Mouse (Mus musculus): ENCODE results near the gene Gpr65.

GRCm38 (mm10) chr12:98227037-98227436 lies 41.4 kb upstream of the Gpr65 start:
- TF ChIP-seq CTCF (IDR thresholded peaks at IDR 0.05; ENCODE audit: control insufficient read depth, insufficient read depth, insufficient read length) = no peak
- no peak for TF ChIP-seq FOSL1 (IDR thresholded peaks at IDR 0.05; ENCODE audit: insufficient read depth, low read length, poor library complexity, severe bottlenecking)
- no peak for TF ChIP-seq USF1 (IDR thresholded peaks at IDR 0.05; ENCODE audit: low read depth)
- no peak for TF ChIP-seq MAX (IDR thresholded peaks at IDR 0.05)
- TF ChIP-seq MYOG (IDR thresholded peaks at IDR 0.05; ENCODE audit: control insufficient read depth, extremely low read depth, insufficient read length) = no peak
- no peak for TF ChIP-seq CEBPB (IDR thresholded peaks at IDR 0.05; ENCODE audit: low read depth)
- no peak for TF ChIP-seq MYOD1 (IDR thresholded peaks at IDR 0.05; ENCODE audit: control insufficient read depth, insufficient read length, low read depth)
